Mouse (Mus musculus) gastrocnemius, postnatal 25 days (tissue): ENCODE measurements around the gene Lhfpl5. TPM values are rescaled to one million over a fixed set of nuclear protein-coding genes. Genes with fewer than 3 reads are reported as not detected.
"Not testable (repeated sequence)": the region's sequence is repeated elsewhere in the genome, so short reads cannot be mapped to it uniquely, and the experiment has no call there.

Source experiments
- DNase-seq: peaks from one replicate; pipeline ENCODE4 v3.0.0; 2022
- long read RNA-seq, 2 experiments: library from polyadenylated mRNA; stranded (forward); transcript quantifications; one replicate each; pipeline ENCODE4 v2.0.0; 2021
- total RNA-seq, 2 experiments: library from RNA; stranded (reverse); gene quantifications; 1 replicate in 1 of 2; 2 replicates in 1 of 2; pipeline ENCODE4 v1.2.3; 2021

Lhfpl5 gene
- not detected for total RNA-seq
- long read RNA-seq, experiment 1, result 0 reads
- long read RNA-seq, experiment 2, result 0 reads

GRCm38 (mm10) chr17:28575244-28576125 is at the start of gene Lhfpl5:
Lhfpl5 (plus strand) TSS chr17:28575641.
- no peak for DNase-seq

- peak; percentile 27 for DNase-seq
Observed at GRCm38 (mm10) chr17:28527184-28528042, 48.0 kb upstream of the Lhfpl5 start.

- DNase-seq, result peak; percentile 83
Observed at GRCm38 (mm10) chr17:28528043-28528351, 47.4 kb upstream of the Lhfpl5 start.

GRCm38 (mm10) chr17:28529116-28529515 is 46.3 kb upstream of the Lhfpl5 start:
- DNase-seq, result no peak

- DNase-seq, result no peak
Observed at GRCm38 (mm10) chr17:28530506-28530905, 44.9 kb upstream of the Lhfpl5 start, which contains the start of gene Armc12. Armc12 (plus strand) TSS chr17:28530806.

- DNase-seq, result no peak
Observed at GRCm38 (mm10) chr17:28531946-28532345, 43.5 kb upstream of the Lhfpl5 start.

- no peak for DNase-seq
Observed at GRCm38 (mm10) chr17:28532557-28532956, 42.9 kb upstream of the Lhfpl5 start.

GRCm38 (mm10) chr17:28533327-28533726 is 42.1 kb upstream of the Lhfpl5 start:
- DNase-seq, result no peak

GRCm38 (mm10) chr17:28537881-28538280 is 37.6 kb upstream of the Lhfpl5 start:
- DNase-seq, result no peak

GRCm38 (mm10) chr17:28546925-28547324 is 28.5 kb upstream of the Lhfpl5 start:
- DNase-seq, result no peak

GRCm38 (mm10) chr17:28548550-28548949 is 26.9 kb upstream of the Lhfpl5 start:
- DNase-seq, result no peak

GRCm38 (mm10) chr17:28549111-28549510 is 26.3 kb upstream of the Lhfpl5 start, which contains the start of gene Clpsl2:
Clpsl2 (plus strand) TSS chr17:28549411.
- DNase-seq, result no peak

- DNase-seq, result peak; percentile 49
Observed at GRCm38 (mm10) chr17:28553040-28553793, 22.2 kb upstream of the Lhfpl5 start.

GRCm38 (mm10) chr17:28554021-28554420 is 21.4 kb upstream of the Lhfpl5 start:
- not testable (repeated sequence) for DNase-seq

GRCm38 (mm10) chr17:28556635-28557396 is 18.6 kb upstream of the Lhfpl5 start:
- DNase-seq, result no peak

- DNase-seq, result no peak
Observed at GRCm38 (mm10) chr17:28557772-28558171, 17.7 kb upstream of the Lhfpl5 start.

- no peak for DNase-seq
Observed at GRCm38 (mm10) chr17:28560598-28560997, 14.8 kb upstream of the Lhfpl5 start, which contains the start of gene Clps. Clps (minus strand) TSS chr17:28560766.

GRCm38 (mm10) chr17:28561613-28562012 is 13.8 kb upstream of the Lhfpl5 start:
- DNase-seq, result no peak

- DNase-seq, result no peak
Observed at GRCm38 (mm10) chr17:28565181-28565580, 10.3 kb upstream of the Lhfpl5 start.

GRCm38 (mm10) chr17:28567541-28567940 is 7.9 kb upstream of the Lhfpl5 start:
- no peak for DNase-seq

GRCm38 (mm10) chr17:28571868-28572267 is 3.6 kb upstream of the Lhfpl5 start:
- no peak for DNase-seq
